Mouse (Mus musculus) thymus, adult 2 months (tissue): ENCODE data around the gene Gm10762.

Experiments
- CTCF ChIP-seq: fragments of 200-500 bp; IDR thresholded peaks from 2 replicates; pipeline ENCODE4 v1.5.1; 2012; ENCODE audit warnings: mild to moderate bottlenecking, control low read depth, low read length, moderate library complexity, borderline replicate concordance; ENCODE audit not compliant: control insufficient read depth, poor library complexity, insufficient read depth; ENCODE audit errors: extremely low read depth
- POLR2A ChIP-seq: fragments of 200-500 bp; IDR thresholded peaks from 2 replicates; pipeline ENCODE4 v1.6.1; 2012; ENCODE audit warnings: mild to moderate bottlenecking, low read length, control low read depth, moderate library complexity; ENCODE audit not compliant: control insufficient read depth, poor library complexity, insufficient read depth; ENCODE audit errors: extremely low read depth

- no peak; the same call in 1 of the 2 replicates for TF ChIP-seq CTCF
- TF ChIP-seq POLR2A = peak; percentile 92
Observed at GRCm38 (mm10) chr2:128966641-128967580, 614 bp downstream of the Gm10762 start, which contains the start of gene Zc3h6.
